Mouse (Mus musculus) forebrain, postnatal 0 days (tissue): ENCODE measurements at regions not wholly inside any gene's neighbourhood (a gene's known extent, or its start where the extent isn't known, plus 50 kb on each side); places are given as distances from the start of the nearest gene placed in this dataset.

ENCODE experiments used
- ATAC-seq: fragments of 200-750 bp; cut with Nextera tagmentation; 2 replicates; pipeline ENCODE4 v1.8.0; 2017; ENCODE audit warnings: mild to moderate bottlenecking, moderate library complexity
- DNase-seq: peaks from one replicate; pipeline ENCODE4 v3.0.0-alpha.2; 2015
- H3K27ac ChIP-seq: fragments of 300-500 bp; sonication (generic); 2 replicates; pipeline ENCODE4 v1.5.1; 2014; ENCODE audit warnings: low read depth, mild to moderate bottlenecking, antibody characterized with exemption, low read length, moderate library complexity, mixed read lengths
- H3K27me3 ChIP-seq: fragments of 300-500 bp; sonication (generic); 2 replicates; pipeline ENCODE4 v1.6.1; 2014; ENCODE audit warnings: mild to moderate bottlenecking, low read length, mixed read lengths; ENCODE audit not compliant: insufficient read depth
- H3K36me3 ChIP-seq: fragments of 300-500 bp; sonication (generic); 2 replicates; pipeline ENCODE4 v1.6.1; 2014; ENCODE audit warnings: mild to moderate bottlenecking, moderate library complexity; ENCODE audit not compliant: insufficient read depth
- H3K4me1 ChIP-seq: fragments of 300-500 bp; sonication (generic); 2 replicates; pipeline ENCODE4 v1.6.1; 2014; ENCODE audit warnings: antibody characterized with exemption; ENCODE audit not compliant: insufficient read depth
- H3K4me2 ChIP-seq: fragments of 300-500 bp; sonication (generic); 2 replicates; pipeline ENCODE4 v1.6.1; 2014; ENCODE audit warnings: low read depth, mild to moderate bottlenecking, moderate library complexity
- H3K4me3 ChIP-seq: fragments of 300-500 bp; sonication (generic); 2 replicates; pipeline ENCODE4 v1.5.1; 2014; ENCODE audit warnings: low read depth, low read length, mixed read lengths
- H3K9ac ChIP-seq: fragments of 300-500 bp; sonication (generic); 2 replicates; pipeline ENCODE4 v1.6.1; 2014; ENCODE audit warnings: mild to moderate bottlenecking
- H3K9me3 ChIP-seq: fragments of 300-500 bp; sonication (generic); 2 replicates; pipeline ENCODE4 v1.6.1; 2016; ENCODE audit warnings: low read length
- CTCF ChIP-seq: sonication (generic); IDR thresholded peaks from 2 replicates; pipeline ENCODE4 v1.5.1; 2016; ENCODE audit warnings: antibody characterized with exemption, control low read depth, low read depth
- WGBS: fragments of 180-500 bp; shearing (Covaris S2); extraction: QIAGEN DNeasy Blood & Tissue Kit; methylation state at CpG from one replicate; pipeline ENCODE4 v1.1.7; 2014; 5-methylcytosine and 5-hydroxymethylcytosine counted together

GRCm38 (mm10) chr4:153063402-153063801 lies 419.2 kb downstream of the Ajap1 start:
- no peak for TF ChIP-seq CTCF
- DNase-seq = no peak
- Histone ChIP-seq H3K27ac (no peak overlapping the region), H3K27me3 (no peaks in the 10 kb centered on the region), H3K4me2 (no peak overlapping the region), H3K9ac (no peak overlapping the region), H3K9me3 (no peaks in the 10 kb centered on the region), H3K36me3 (no peaks in the 10 kb centered on the region), H3K4me1 (no peaks in the 10 kb centered on the region), H3K4me3 (no peak overlapping the region)
- WGBS = 90% methylated on average over 9 of the region's 9 CpGs
- ATAC-seq = no peak

GRCm38 (mm10) chr4:153058152-153058551 lies 424.5 kb downstream of the Ajap1 start:
- Histone ChIP-seq H3K4me2 (no peak overlapping the region), H3K9me3 (no peaks in the 10 kb centered on the region), H3K4me3 (no peak overlapping the region), H3K36me3 (no peaks in the 10 kb centered on the region), H3K27ac (no peak overlapping the region), H3K27me3 (no peaks in the 10 kb centered on the region), H3K9ac (no peak overlapping the region), H3K4me1 (no peaks in the 10 kb centered on the region)
- no peak for DNase-seq
- 70% methylated on average over 12 of the region's 12 CpGs for WGBS
- no peak for ATAC-seq
- TF ChIP-seq CTCF = peak; percentile 32; the same call in 1 of the 2 replicates

- TF ChIP-seq CTCF = no peak
- no peak overlapping the region for H3K4me2 ChIP-seq
- H3K9me3 ChIP-seq = no peaks in the 10 kb centered on the region
- no peaks in the 10 kb centered on the region for H3K36me3 ChIP-seq
- H3K4me3 ChIP-seq = no peak overlapping the region
- H3K27ac ChIP-seq = no peak overlapping the region
- H3K4me1 ChIP-seq = peaks cover 3% of the 10 kb centered on the region; the same call in 1 of the 2 replicates
- DNase-seq (no peak), ATAC-seq (no peak)
- no peak overlapping the region for H3K9ac ChIP-seq
- no peaks in the 10 kb centered on the region for H3K27me3 ChIP-seq
These were observed 458.9 kb downstream of the Ajap1 start for GRCm38 (mm10) chr4:153023711-153024110.

- no peaks in the 10 kb centered on the region for H3K27me3 ChIP-seq
- ATAC-seq = no peak
- peak overlapping the region; percentile 36; the same call in 1 of the 2 replicates for H3K4me2 ChIP-seq
- no peaks in the 10 kb centered on the region for H3K36me3 ChIP-seq
- WGBS = 57% methylated on average over 10 of the region's 10 CpGs
- H3K9ac ChIP-seq = no peak overlapping the region
- peaks cover 5% of the 10 kb centered on the region; the same call in 1 of the 2 replicates for H3K4me1 ChIP-seq
- DNase-seq = no peak
- no peak overlapping the region for H3K4me3 ChIP-seq
- peak overlapping the region; percentile 72 for H3K27ac ChIP-seq
- H3K9me3 ChIP-seq = no peaks in the 10 kb centered on the region
- TF ChIP-seq CTCF = no peak
These were observed 463.4 kb downstream of the Ajap1 start for GRCm38 (mm10) chr4:153019211-153019610.

DNA sequence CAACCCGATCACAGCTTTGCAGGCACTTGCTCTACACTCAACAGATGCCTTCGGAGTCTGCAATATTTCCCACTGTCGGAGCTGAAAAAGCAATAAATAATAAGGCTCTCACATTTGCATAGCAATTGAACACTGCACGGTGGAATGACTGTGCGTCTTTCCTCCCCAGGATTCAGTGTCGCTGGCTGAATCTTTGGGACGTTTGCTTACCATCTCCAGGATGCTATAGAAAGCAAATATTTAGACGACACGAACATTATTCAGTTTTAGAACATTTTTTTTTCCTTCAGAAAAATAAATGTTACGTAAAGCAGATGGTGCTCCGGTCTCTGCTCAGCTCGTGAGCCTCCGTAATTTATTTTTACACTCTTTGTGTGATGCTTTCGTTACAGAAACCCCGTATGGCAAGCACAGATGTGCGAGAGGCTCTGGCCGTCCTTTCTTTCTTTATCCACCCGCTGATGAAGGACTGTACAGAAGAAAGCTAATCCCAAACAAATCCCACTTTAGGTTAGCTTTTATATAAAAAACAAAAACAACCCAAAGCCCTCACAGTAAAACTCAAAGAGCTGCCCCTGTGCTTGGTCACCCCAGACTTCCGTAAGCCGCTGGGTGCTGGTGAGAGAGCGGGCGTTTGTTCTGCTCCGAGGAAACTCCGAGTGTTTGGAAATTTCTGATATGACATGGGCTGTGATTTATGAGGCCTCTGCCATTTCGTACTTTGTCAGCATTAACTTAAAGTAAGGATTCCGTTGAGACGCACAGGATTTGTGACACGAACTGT lies 464.3 kb downstream of the Ajap1 start:
- DNase-seq (peak; percentile 79), ATAC-seq (peak; percentile 87)
- no peak for TF ChIP-seq CTCF
- Histone ChIP-seq H3K27ac (peak overlapping the region; percentile 72), H3K9me3 (no peaks in the 10 kb centered on the region), H3K36me3 (no peaks in the 10 kb centered on the region), H3K4me2 (peak overlapping the region; percentile 36), H3K4me3 (no peak overlapping the region; the same call in 1 of the 2 replicates), H3K4me1 (peaks cover 5% of the 10 kb centered on the region; the same call in 1 of the 2 replicates), H3K9ac (peak overlapping the region; percentile 26; the same call in 1 of the 2 replicates), H3K27me3 (no peaks in the 10 kb centered on the region)
- 17% methylated on average over 28 of the region's 28 CpGs for WGBS

- WGBS = 29% methylated on average over 2 of the region's 2 CpGs
- no peak overlapping the region for H3K27ac ChIP-seq
- H3K36me3 ChIP-seq = no peaks in the 10 kb centered on the region
- no peaks in the 10 kb centered on the region for H3K9me3 ChIP-seq
- TF ChIP-seq CTCF = no peak
- H3K9ac ChIP-seq = no peak overlapping the region
- DNase-seq (no peak), ATAC-seq (no peak)
- H3K4me1 ChIP-seq = peaks cover 5% of the 10 kb centered on the region; the same call in 1 of the 2 replicates
- H3K4me3 ChIP-seq = no peak overlapping the region
- H3K27me3 ChIP-seq = no peaks in the 10 kb centered on the region
- H3K4me2 ChIP-seq = peak overlapping the region; percentile 36
These were observed 464.8 kb downstream of the Ajap1 start for GRCm38 (mm10) chr4:153017816-153018137.

DNA sequence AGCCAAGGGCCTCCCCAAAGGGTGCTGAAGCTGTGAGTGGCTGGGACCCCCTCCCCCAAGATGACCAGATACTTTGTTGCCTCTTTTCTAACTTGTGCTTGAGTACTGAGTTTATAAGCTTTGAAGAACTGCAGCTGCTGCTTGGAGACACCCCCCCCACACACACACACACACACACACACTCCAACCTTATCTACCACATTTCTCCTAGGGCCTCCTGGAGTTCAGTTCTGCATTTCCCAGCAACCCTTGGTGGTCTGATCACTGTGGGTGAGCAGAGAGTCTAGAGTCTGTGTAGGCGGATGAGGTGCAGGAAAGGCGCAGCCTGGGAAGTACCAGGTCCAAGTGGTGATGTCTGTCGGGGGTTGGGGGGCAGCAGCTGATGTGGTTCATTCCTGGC lies 479.3 kb downstream of the Ajap1 start:
- no peaks in the 10 kb centered on the region for H3K4me1 ChIP-seq
- H3K9me3 ChIP-seq = no peaks in the 10 kb centered on the region
- H3K9ac ChIP-seq = no peak overlapping the region
- ATAC-seq = no peak
- no peak overlapping the region for H3K27ac ChIP-seq
- H3K4me2 ChIP-seq = no peak overlapping the region
- 83% methylated on average over 3 of the region's 3 CpGs for WGBS
- H3K4me3 ChIP-seq = no peak overlapping the region
- TF ChIP-seq CTCF = no peak
- H3K27me3 ChIP-seq = no peaks in the 10 kb centered on the region
- no peaks in the 10 kb centered on the region for H3K36me3 ChIP-seq
- DNase-seq = no peak
